Mouse (Mus musculus): ENCODE measurements around the gene Ldb3.

GRCm38 (mm10) chr14:34540685-34541162 is 47.8 kb downstream of the Ldb3 start:
- TF ChIP-seq CTCF (IDR thresholded peaks at IDR 0.05; ENCODE audit: borderline replicate concordance, insufficient read depth, low read length) = no peak
- TF ChIP-seq POLR2A (IDR thresholded peaks at IDR 0.05; ENCODE audit: low read depth, low read length) = no peak

All from embryonic fibroblast, embryonic 13.5 days (primary cell).